Mouse (Mus musculus) myocyte (in vitro differentiated cells): ENCODE results near the gene Dusp5. TPM values are rescaled to one million over a fixed set of nuclear protein-coding genes. Genes with fewer than 3 reads are reported as not detected.

Experiments
- H3K27me3 ChIP-seq: one replicate; pipeline ENCODE4 v1.6.1; 2011; ENCODE audit not compliant: control insufficient read depth, insufficient read depth, insufficient read length
- H3K36me3 ChIP-seq: one replicate; pipeline ENCODE4 v1.6.1; 2011; ENCODE audit not compliant: control insufficient read depth, insufficient read depth
- H3K4me2 ChIP-seq: one replicate; pipeline ENCODE4 v1.6.1; 2011; ENCODE audit warnings: low read depth, control low read depth
- H3K4me3 ChIP-seq: one replicate; pipeline ENCODE4 v1.5.1; 2011; ENCODE audit warnings: mild to moderate bottlenecking, control low read depth, moderate library complexity
- H3K79me2 ChIP-seq: one replicate; pipeline ENCODE4 v1.6.1; 2011; ENCODE audit not compliant: control insufficient read depth, insufficient read depth
- H3ac ChIP-seq: one replicate; pipeline ENCODE4 v1.6.1; 2011; ENCODE audit not compliant: control insufficient read depth, insufficient read length
- CEBPB ChIP-seq: IDR thresholded peaks from 2 replicates; pipeline ENCODE4 v1.6.1; 2011; ENCODE audit warnings: mild to moderate bottlenecking, moderate library complexity; ENCODE audit not compliant: poor library complexity, insufficient read depth, severe bottlenecking
- E2F4 ChIP-seq: IDR thresholded peaks from one replicate; pipeline ENCODE4 v1.6.1; 2011; ENCODE audit warnings: mild to moderate bottlenecking, control low read depth, moderate library complexity; ENCODE audit not compliant: insufficient read depth
- MAX ChIP-seq: IDR thresholded peaks from one replicate; pipeline ENCODE4 v1.6.1; 2011; ENCODE audit warnings: low read depth, mild to moderate bottlenecking, control low read depth
- MYOD1 ChIP-seq, 3 experiments: IDR thresholded peaks; one replicate each; pipeline ENCODE4 v1.6.1; 2011; ENCODE audit warnings: control low read depth in 2 of 3, low read depth in 2 of 3, mild to moderate bottlenecking in 2 of 3, moderate library complexity in 1 of 3; ENCODE audit not compliant: insufficient read length in 2 of 3, control insufficient read depth in 1 of 3
- MYOG ChIP-seq, 3 experiments: IDR thresholded peaks; one replicate each; pipeline ENCODE4 v1.6.1; 2011; ENCODE audit warnings: control low read depth in 2 of 3, low read depth in 2 of 3, mild to moderate bottlenecking in 2 of 3; ENCODE audit not compliant: insufficient read length in 2 of 3, control insufficient read depth in 1 of 3, insufficient read depth in 1 of 3
- POLR2A ChIP-seq: IDR thresholded peaks from one replicate; pipeline ENCODE4 v1.6.1; 2011; ENCODE audit warnings: low read depth, mild to moderate bottlenecking, control low read depth, moderate library complexity; ENCODE audit not compliant: insufficient read length
- POLR2AphosphoS2 ChIP-seq: IDR thresholded peaks from one replicate; pipeline ENCODE4 v1.6.1; 2011; ENCODE audit warnings: low read depth, control low read depth; ENCODE audit not compliant: insufficient read length
- REST ChIP-seq: IDR thresholded peaks from one replicate; pipeline ENCODE4 v1.6.1; 2011; ENCODE audit warnings: mild to moderate bottlenecking, control low read depth, moderate library complexity; ENCODE audit not compliant: insufficient read depth, insufficient read length
- SRF ChIP-seq: IDR thresholded peaks from one replicate; pipeline ENCODE4 v1.6.1; 2011; ENCODE audit warnings: low read depth; ENCODE audit not compliant: control insufficient read depth, insufficient read length
- TCF12 ChIP-seq: IDR thresholded peaks from one replicate; pipeline ENCODE4 v1.6.1; 2011; ENCODE audit warnings: mild to moderate bottlenecking, control low read depth; ENCODE audit not compliant: poor library complexity, insufficient read depth, severe bottlenecking
- TCF3 ChIP-seq: IDR thresholded peaks from one replicate; pipeline ENCODE4 v1.6.1; 2011; ENCODE audit warnings: low read depth, control low read depth; ENCODE audit not compliant: insufficient read length
- USF1 ChIP-seq: IDR thresholded peaks from one replicate; pipeline ENCODE4 v1.6.1; 2011; ENCODE audit warnings: low read depth, mild to moderate bottlenecking, control low read depth, moderate library complexity
- polyA plus RNA-seq: library from polyadenylated mRNA; unstranded; fragments of >200 nt; fragmentation: generic; extraction: Trizol; gene quantifications from one replicate; pipeline ENCODE4 v1.2.1, GENCODE M21; 2012; ENCODE audit warnings: missing spikeins

Gene Dusp5
- polyA plus RNA-seq, 1 experiment, result 4.5 TPM

DNA sequence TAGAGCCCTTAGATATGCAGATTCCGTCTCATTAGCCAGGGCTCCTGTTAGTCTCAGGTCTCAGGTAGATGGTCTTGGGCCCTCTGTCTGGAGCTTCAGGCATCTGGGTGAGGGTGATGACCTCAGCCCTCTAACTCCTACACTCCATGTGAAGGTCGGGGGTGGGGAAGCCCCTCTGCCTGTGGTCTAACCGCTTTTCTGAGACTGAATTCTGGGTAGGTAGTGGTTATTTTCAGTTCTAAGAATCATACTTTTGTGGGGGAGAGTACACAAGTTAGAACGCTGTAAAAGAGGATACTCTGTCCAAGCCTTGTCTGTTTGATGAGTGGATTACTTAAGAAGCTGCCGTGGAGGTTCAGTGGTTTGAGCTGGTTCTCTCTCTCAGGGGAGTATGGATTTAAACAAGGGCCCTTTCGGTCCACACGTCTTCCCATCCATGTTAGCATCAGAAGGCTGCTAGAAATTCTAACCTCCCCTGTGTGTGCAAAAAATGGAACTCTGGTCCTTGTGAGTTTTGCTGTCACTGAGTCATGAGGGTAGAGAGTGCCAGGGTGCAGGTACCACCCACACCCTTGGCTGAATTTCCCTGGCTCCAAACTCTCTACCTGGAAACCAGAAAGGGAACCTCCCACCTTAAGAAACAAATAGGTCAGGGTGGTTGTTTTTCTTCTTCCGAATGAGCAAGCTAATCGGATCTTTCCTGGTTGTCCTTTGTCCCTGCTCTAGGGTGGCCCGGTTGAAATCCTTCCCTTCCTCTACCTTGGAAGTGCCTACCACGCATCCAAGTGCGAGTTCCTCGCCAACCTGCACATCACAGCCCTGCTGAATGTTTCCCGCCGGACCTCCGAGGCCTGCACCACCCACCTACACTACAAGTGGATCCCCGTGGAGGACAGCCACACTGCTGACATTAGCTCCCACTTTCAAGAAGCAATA is 8.1 kb downstream of the Dusp5 start:
- Histone ChIP-seq H3K36me3 (peaks cover 27% of the 10 kb centered on the region), H3K27me3 (no peaks in the 10 kb centered on the region), H3K4me2 (no peak overlapping the region), H3K4me3 (no peak overlapping the region), H3K79me2 (peaks cover 32% of the 10 kb centered on the region), H3ac (no peak overlapping the region)
- TF ChIP-seq CEBPB (no peak), SRF (no peak), TCF12 (no peak), MAX (no peak), MYOD1 (IDR thresholded peaks at IDR 0.05; ENCODE audit: control insufficient read depth in 1 of 3, insufficient read length in 2 of 3, low read depth in 2 of 3) (no peak), TCF3 (no peak), REST (no peak), USF1 (no peak), MYOG (IDR thresholded peaks at IDR 0.05; ENCODE audit: control insufficient read depth in 1 of 3, insufficient read depth in 1 of 3, insufficient read length in 2 of 3, low read depth in 2 of 3) (no peak), E2F4 (no peak), POLR2AphosphoS2 (no peak), POLR2A (no peak)

DNA sequence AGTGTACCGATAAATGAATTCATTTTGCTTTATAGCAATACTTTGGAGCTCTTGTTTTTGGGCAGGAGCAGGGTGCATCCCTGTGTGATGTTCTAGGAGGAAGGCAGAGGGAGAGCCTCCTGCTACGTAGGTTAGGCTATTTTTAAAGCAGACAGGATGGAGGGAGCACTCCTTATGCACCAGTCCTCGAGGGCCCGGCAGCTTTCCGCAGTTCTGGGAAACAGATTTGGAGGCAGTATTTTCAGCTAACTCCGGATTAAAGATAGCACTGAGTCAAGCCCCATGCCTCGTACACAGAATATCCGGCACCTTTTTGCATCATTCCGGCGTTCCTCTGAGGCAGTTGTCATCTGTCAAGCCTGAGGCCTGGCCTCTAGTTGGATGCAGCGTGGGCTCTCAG is 9.1 kb downstream of the Dusp5 start:
- H3K79me2 ChIP-seq, result peaks cover 24% of the 10 kb centered on the region
- peaks cover 28% of the 10 kb centered on the region for H3K36me3 ChIP-seq
- H3K4me2 ChIP-seq, result no peak overlapping the region
- no peak overlapping the region for H3K4me3 ChIP-seq
- TF ChIP-seq TCF12, result no peak
- no peak for TF ChIP-seq POLR2AphosphoS2
- TF ChIP-seq POLR2A, result no peak
- no peak for TF ChIP-seq E2F4
- no peaks in the 10 kb centered on the region for H3K27me3 ChIP-seq
- no peak overlapping the region for H3ac ChIP-seq

DNA sequence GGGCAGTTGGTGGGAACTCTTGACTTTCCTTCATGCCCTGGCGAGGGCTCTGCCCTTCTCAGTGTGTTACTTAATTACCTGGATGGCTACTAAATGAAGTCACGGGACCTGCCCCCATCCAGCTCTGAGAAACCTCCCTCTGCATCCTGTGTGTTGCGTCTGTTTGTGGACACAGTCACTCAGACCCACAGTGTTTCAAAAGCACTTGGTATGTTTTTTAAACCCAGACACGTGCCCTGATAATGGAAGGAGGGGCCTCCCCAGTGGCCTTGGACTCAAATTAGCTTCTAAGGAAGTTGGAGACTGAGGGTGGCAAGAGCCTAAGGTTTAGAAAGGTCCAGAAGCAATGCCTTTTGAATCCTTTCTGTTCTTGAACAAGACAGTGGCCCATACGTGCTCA is 9.9 kb downstream of the Dusp5 start:
- TF ChIP-seq TCF12, result no peak
- TF ChIP-seq SRF, result no peak
- no peak for TF ChIP-seq MYOD1 (IDR thresholded peaks at IDR 0.05; ENCODE audit: control insufficient read depth in 1 of 3, insufficient read length in 2 of 3, low read depth in 2 of 3)
- TF ChIP-seq E2F4, result no peak
- no peak for TF ChIP-seq MYOG (IDR thresholded peaks at IDR 0.05; ENCODE audit: control insufficient read depth in 1 of 3, insufficient read depth in 1 of 3, insufficient read length in 2 of 3, low read depth in 2 of 3)
- no peak for TF ChIP-seq TCF3
- TF ChIP-seq CEBPB, result no peak
- TF ChIP-seq USF1, result no peak
- TF ChIP-seq MAX, result no peak
- no peak for TF ChIP-seq POLR2A
- peaks cover 31% of the 10 kb centered on the region for H3K36me3 ChIP-seq

DNA sequence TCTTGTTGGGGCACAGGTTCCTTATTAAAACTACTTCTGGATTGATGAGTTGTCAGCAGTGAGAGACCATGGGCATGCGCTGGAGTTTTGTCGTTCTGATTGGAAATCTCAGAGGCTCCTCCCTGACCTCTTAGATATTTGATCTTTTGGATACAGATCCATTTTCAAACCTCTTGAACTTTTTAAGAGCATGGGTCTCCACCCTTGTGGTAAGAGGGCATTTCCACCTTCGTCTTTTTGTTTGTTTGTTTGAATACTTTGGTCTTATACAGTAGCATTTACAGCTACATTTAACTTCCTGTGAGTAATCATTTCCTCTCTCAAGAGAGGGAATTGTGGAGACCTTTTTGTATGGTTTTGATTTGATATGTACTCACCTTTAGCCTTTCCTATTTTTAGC is 10.4 kb downstream of the Dusp5 start:
- Histone ChIP-seq H3K79me2 (peaks cover 11% of the 10 kb centered on the region), H3K27me3 (no peaks in the 10 kb centered on the region), H3ac (no peak overlapping the region), H3K4me3 (no peak overlapping the region), H3K4me2 (no peak overlapping the region), H3K36me3 (peaks cover 26% of the 10 kb centered on the region)
- no peak for TF ChIP-seq MYOG (IDR thresholded peaks at IDR 0.05; ENCODE audit: control insufficient read depth in 1 of 3, insufficient read depth in 1 of 3, insufficient read length in 2 of 3, low read depth in 2 of 3)
- TF ChIP-seq USF1, result no peak
- TF ChIP-seq MAX, result no peak
- no peak for TF ChIP-seq TCF3
- no peak for TF ChIP-seq CEBPB
- no peak for TF ChIP-seq E2F4
- TF ChIP-seq TCF12, result no peak
- no peak for TF ChIP-seq POLR2AphosphoS2
- no peak for TF ChIP-seq SRF
- no peak for TF ChIP-seq MYOD1 (IDR thresholded peaks at IDR 0.05; ENCODE audit: control insufficient read depth in 1 of 3, insufficient read length in 2 of 3, low read depth in 2 of 3)
- TF ChIP-seq POLR2A, result no peak
- TF ChIP-seq REST, result no peak

More for the DNA sequence above, 9.9 kb downstream of the Dusp5 start:
- Histone ChIP-seq H3K79me2 (peaks cover 16% of the 10 kb centered on the region), H3K4me2 (no peak overlapping the region), H3K4me3 (no peak overlapping the region), H3ac (no peak overlapping the region), H3K27me3 (no peaks in the 10 kb centered on the region)

DNA sequence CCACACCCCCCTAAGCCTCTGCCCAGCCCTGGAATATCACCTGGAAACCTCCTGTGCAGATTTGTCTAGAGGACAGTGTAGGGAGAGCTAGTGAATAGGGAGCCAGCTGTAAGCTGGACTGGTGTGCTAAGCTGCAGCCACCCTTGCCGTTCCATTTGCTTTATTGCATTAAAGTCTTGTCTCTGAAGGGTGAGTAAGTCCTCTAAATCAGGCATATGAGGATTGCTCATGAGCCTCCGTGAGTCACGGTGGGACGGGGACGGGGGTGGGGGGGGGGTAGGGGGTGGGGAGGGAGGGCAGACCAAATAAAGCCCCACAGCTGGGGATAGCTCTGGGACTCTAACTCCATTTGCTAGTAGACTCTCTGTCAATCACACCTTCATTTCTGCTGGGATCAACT is 14.7 kb downstream of the Dusp5 start:
- Histone ChIP-seq H3K4me3 (no peak overlapping the region), H3K36me3 (peaks cover 16% of the 10 kb centered on the region), H3K27me3 (no peaks in the 10 kb centered on the region), H3K79me2 (no peaks in the 10 kb centered on the region), H3ac (no peak overlapping the region), H3K4me2 (peak overlapping the region; percentile 43)
- peak in 1 of 3 experiments; percentile 51 for TF ChIP-seq MYOD1 (IDR thresholded peaks at IDR 0.05; ENCODE audit: control insufficient read depth in 1 of 3, insufficient read length in 2 of 3, low read depth in 2 of 3)
- TF ChIP-seq MYOG (IDR thresholded peaks at IDR 0.05; ENCODE audit: control insufficient read depth in 1 of 3, insufficient read depth in 1 of 3, insufficient read length in 2 of 3, low read depth in 2 of 3), result no peak
- TF ChIP-seq MAX, result no peak
- TF ChIP-seq E2F4, result no peak
